Mouse (Mus musculus) liver, embryonic 11.5 days (tissue): Measurements from ENCODE around the gene Mc3r. TPM values are rescaled to one million over a fixed set of nuclear protein-coding genes. Genes with fewer than 3 reads are reported as not detected.

Experiments used
- ATAC-seq: fragments of 200-750 bp; cut with Nextera tagmentation; replicated peaks from 2 replicates; pipeline ENCODE4 v1.8.0; 2017; ENCODE audit warnings: moderate number of reproducible peaks, mild to moderate bottlenecking, moderate TSS enrichment, moderate library complexity; ENCODE audit not compliant: low FRiP score
- DNase-seq: peaks from one replicate; pipeline ENCODE4 v3.0.0-alpha.2; 2017; ENCODE audit warnings: low spot score
- H3K27ac ChIP-seq: fragments of 300-500 bp; sonication (generic); 2 replicates; pipeline ENCODE4 v1.5.1; 2014; ENCODE audit warnings: mild to moderate bottlenecking, low read depth, low read length, control low read depth
- H3K27me3 ChIP-seq: fragments of 300-500 bp; sonication (generic); replicated peaks from 2 replicates; pipeline ENCODE4 v1.6.1; 2014; ENCODE audit warnings: low read length, mixed read lengths; ENCODE audit not compliant: control insufficient read depth, insufficient read depth
- H3K36me3 ChIP-seq: fragments of 300-500 bp; sonication (generic); 2 replicates; pipeline ENCODE4 v1.6.1; 2014; ENCODE audit warnings: mild to moderate bottlenecking, low read length, moderate library complexity, mixed read lengths; ENCODE audit not compliant: control insufficient read depth, insufficient read depth
- H3K4me1 ChIP-seq: fragments of 300-500 bp; sonication (generic); replicated peaks from 2 replicates; pipeline ENCODE4 v1.6.1; 2014; ENCODE audit warnings: low read length, mixed read lengths; ENCODE audit not compliant: control insufficient read depth, insufficient read depth
- H3K4me2 ChIP-seq: fragments of 300-500 bp; sonication (generic); 2 replicates; pipeline ENCODE4 v1.6.1; 2014; ENCODE audit warnings: mild to moderate bottlenecking, control low read depth, moderate library complexity
- H3K4me3 ChIP-seq: fragments of 300-500 bp; sonication (generic); 2 replicates; pipeline ENCODE4 v1.5.1; 2014; ENCODE audit warnings: low read depth, low read length, control low read depth
- H3K9ac ChIP-seq: fragments of 300-500 bp; sonication (generic); 2 replicates; pipeline ENCODE4 v1.6.1; 2014; ENCODE audit warnings: low read depth, low read length, control low read depth
- H3K9me3 ChIP-seq: fragments of 300-500 bp; sonication (generic); 2 replicates; pipeline ENCODE4 v1.6.1; 2016; ENCODE audit warnings: low read length, inconsistent platforms, mixed read lengths; ENCODE audit not compliant: control insufficient read depth
- WGBS: fragments of 180-500 bp; shearing (Covaris S2); extraction: QIAGEN DNeasy Blood & Tissue Kit; methylation state at CpG from one replicate; pipeline ENCODE4 v1.1.7; 2014; 5-methylcytosine and 5-hydroxymethylcytosine counted together
- polyA plus RNA-seq: library from polyadenylated mRNA; unstranded; fragments of >200 nt; fragmentation: Nextera tagmentation; extraction: Ambion mirVana; gene quantifications from 2 replicates; pipeline ENCODE4 v1.2.1, GENCODE M21; 2014

Gene Mc3r
- polyA plus RNA-seq, 1 experiment from 2014 or later: 0.08 TPM

- Histone ChIP-seq H3K9ac (peak overlapping the region; percentile 55), H3K4me3 (no peak overlapping the region), H3K4me2 (peak overlapping the region; percentile 25), H3K9me3 (no peaks in the 10 kb centered on the region), H3K27ac (peak overlapping the region; percentile 90), H3K4me1 (peaks cover 24% of the 10 kb centered on the region), H3K27me3 (no peaks in the 10 kb centered on the region), H3K36me3 (no peaks in the 10 kb centered on the region)
- no peak for DNase-seq
- peak; percentile 53 for ATAC-seq
- 33% methylated on average over 11 of the region's 11 CpGs for WGBS
Observed at GRCm38 (mm10) chr2:172288965-172289364, 40.7 kb downstream of the Mc3r start.

- no peak overlapping the region for H3K4me3 ChIP-seq
- H3K9ac ChIP-seq: peak overlapping the region; percentile 55
- no peaks in the 10 kb centered on the region for H3K27me3 ChIP-seq
- no peaks in the 10 kb centered on the region for H3K36me3 ChIP-seq
- DNase-seq (no peak), ATAC-seq (peak; percentile 26; the same call in 1 of the 2 replicates)
- H3K9me3 ChIP-seq: no peaks in the 10 kb centered on the region
- WGBS: 33% methylated on average over 1 of the region's 1 CpGs
- peak overlapping the region; percentile 48 for H3K4me2 ChIP-seq
- H3K4me1 ChIP-seq: peaks cover 24% of the 10 kb centered on the region
- peak overlapping the region; percentile 90 for H3K27ac ChIP-seq
Observed at GRCm38 (mm10) chr2:172289632-172290031, 41.3 kb downstream of the Mc3r start.

DNA sequence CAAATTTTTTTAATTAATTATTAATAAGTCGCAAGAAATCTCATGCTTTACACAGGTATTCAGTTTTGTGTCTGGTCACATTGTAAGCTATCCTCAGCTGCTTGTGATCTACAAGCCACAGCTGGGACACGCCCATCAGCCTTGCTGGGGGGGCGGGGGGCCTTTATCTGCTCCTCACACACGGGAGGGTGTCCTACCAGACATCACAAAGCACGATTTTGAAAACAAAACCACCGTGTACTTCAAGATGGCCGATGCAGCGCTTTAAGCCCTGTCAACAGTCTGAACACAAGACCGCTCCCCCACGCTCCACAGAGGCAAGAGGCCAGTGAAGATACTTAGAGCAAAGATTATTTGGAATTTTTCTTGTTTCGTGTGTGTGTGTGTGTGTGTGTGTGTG lies 42.2 kb downstream of the Mc3r start:
- H3K4me3 ChIP-seq: peak overlapping the region; percentile 30
- ATAC-seq (peak; percentile 90), DNase-seq (peak; percentile 76)
- H3K9me3 ChIP-seq: no peaks in the 10 kb centered on the region
- H3K4me2 ChIP-seq: peak overlapping the region; percentile 60
- H3K27me3 ChIP-seq: no peaks in the 10 kb centered on the region
- WGBS: 43% methylated on average over 11 of the region's 11 CpGs
- no peaks in the 10 kb centered on the region for H3K36me3 ChIP-seq
- peaks cover 24% of the 10 kb centered on the region for H3K4me1 ChIP-seq
- peak overlapping the region; percentile 91 for H3K27ac ChIP-seq
- H3K9ac ChIP-seq: peak overlapping the region; percentile 50; the same call in 1 of the 2 replicates

DNA sequence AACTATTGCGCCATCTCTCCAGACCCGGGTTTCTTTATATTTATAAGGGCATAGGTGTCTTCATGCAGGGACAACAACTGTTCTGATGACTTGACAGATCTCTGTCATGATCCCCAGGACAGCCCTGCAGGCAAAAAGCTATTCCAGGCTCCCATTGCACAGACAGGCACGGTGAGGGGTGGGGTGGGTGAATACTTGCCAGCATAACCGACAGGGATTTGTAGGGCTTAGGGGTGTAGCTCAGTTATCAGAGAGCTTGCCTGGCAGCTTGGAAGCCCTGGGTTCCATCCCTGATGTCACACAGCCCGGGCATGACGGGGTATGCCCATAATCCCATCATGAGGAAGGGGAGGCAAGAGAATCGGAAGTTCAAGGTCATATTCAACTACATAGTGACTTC lies 42.7 kb downstream of the Mc3r start:
- ATAC-seq: peak; percentile 66
- H3K9ac ChIP-seq: peak overlapping the region; percentile 50
- peak overlapping the region; percentile 60 for H3K4me2 ChIP-seq

DNA sequence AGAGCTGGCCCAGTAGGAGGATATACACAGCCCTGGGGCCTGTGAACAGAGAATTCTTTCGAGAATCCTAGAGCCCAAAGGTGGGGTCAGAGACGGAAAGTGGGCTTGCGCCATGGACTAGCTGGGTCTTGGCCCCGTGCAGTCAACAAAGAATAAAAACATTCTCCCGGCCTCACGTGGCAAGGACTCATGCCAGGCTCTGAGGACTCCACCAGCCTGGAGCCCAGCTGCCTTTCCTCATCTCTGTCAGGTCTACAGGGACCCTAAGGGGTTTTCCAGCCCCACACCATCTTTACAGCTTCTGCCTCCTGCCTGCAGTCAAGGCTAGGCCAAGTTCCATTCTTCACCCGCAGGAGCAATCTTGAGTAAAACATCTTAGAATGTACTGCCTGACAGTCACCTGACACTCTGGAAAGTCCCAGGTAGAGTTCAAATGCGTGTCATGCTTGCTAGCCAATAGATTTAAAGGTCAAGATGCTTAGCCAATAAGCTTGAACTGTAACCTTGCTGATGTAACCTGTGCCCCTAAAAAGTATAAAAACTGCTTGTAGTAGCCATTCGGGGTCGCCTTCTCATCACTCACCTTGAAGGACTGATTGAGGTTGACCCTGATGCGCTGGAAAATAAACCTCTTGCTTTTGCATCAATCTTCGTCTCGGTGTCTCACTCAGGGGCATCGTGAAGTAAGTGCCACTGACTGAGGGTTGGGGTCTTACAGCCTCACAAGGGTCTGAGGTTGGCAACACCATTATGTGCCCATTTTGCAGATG lies 43.6 kb downstream of the Mc3r start:
- WGBS: 81% methylated on average over 14 of the region's 14 CpGs
- H3K4me1 ChIP-seq: peaks cover 24% of the 10 kb centered on the region

More for the DNA sequence above, 42.7 kb downstream of the Mc3r start:
- DNase-seq: no peak
- H3K4me3 ChIP-seq: peak overlapping the region; percentile 30
- no peaks in the 10 kb centered on the region for H3K9me3 ChIP-seq
- H3K4me1 ChIP-seq: peaks cover 24% of the 10 kb centered on the region
- 66% methylated on average over 7 of the region's 7 CpGs for WGBS
- H3K36me3 ChIP-seq: no peaks in the 10 kb centered on the region
- H3K27me3 ChIP-seq: no peaks in the 10 kb centered on the region
- H3K27ac ChIP-seq: peak overlapping the region; percentile 91

DNA sequence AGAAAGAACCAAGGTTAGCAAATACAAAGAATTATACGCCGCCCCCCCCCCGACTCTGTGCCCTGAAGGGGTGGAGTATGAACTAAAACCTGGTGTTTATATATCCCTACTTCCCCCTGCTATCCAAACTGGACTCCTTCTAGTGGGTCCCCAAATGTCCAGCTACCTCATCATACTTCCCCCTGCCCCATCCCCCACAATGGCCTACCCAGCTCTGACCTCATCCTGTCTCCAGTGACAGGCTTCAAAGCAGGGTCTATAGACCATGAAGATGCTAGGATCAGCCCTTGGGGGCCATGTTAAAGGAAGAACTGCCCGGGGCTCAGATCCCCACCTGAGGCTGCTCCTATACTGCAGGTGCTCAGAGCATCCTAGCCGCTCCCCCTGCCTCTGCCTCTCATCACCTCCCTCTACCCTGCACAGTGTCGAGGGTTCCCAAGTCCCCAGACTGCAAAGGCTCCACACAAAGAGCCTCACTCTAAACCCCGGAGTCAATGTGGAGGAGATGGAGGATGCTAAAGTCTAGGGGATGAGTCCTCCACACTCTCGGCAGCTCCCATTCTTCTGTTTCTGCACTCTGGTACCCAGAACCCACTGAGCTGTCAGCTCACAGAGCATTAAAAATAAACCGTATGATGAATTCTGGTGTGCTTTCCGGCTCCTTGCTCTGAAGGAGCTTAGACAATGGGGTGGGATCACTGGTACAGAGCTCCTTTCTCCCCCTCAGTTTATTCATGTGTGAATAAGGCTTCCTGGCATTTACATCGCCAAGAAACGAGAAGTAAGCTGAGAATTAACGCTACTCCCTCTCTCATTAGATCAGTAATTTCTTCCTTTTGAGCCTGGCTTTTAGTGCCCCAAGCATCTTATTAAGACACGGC lies 44.5 kb downstream of the Mc3r start:
- H3K9ac ChIP-seq: no peak overlapping the region
- no peak overlapping the region for H3K4me3 ChIP-seq
- H3K36me3 ChIP-seq: no peaks in the 10 kb centered on the region
- H3K4me1 ChIP-seq: peaks cover 27% of the 10 kb centered on the region
- ATAC-seq: no peak
- no peak overlapping the region for H3K27ac ChIP-seq
- DNase-seq: no peak
- WGBS: 82% methylated on average over 14 of the region's 14 CpGs
- H3K4me2 ChIP-seq: no peak overlapping the region
- H3K9me3 ChIP-seq: no peaks in the 10 kb centered on the region
- H3K27me3 ChIP-seq: no peaks in the 10 kb centered on the region

More for the DNA sequence above, 43.6 kb downstream of the Mc3r start:
- ATAC-seq (no peak), DNase-seq (no peak)
- Histone ChIP-seq H3K36me3 (no peaks in the 10 kb centered on the region), H3K4me2 (peak overlapping the region; percentile 60; the same call in 1 of the 2 replicates), H3K27me3 (no peaks in the 10 kb centered on the region), H3K27ac (peak overlapping the region; percentile 91; the same call in 1 of the 2 replicates), H3K9me3 (no peaks in the 10 kb centered on the region), H3K4me3 (no peak overlapping the region), H3K9ac (peak overlapping the region; percentile 50; the same call in 1 of the 2 replicates)

DNA sequence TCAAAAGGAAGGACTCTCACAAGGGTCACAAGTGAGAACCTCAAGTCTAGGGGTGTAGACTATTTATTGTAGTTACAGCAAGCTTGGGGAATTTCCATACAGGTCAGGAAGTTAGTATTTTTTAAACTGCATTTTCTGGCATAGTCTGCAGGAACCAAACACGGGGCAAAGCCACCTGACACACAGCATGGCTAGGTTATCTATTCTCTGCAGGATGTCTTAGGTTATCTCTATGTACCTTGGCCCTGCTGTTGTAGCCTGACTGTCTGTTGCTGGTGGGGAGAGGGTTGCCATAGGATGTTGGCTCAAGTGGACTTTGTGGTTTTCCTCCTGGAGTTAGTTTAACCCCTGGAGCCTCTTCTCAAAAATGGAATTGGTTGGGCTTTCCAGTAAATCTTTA lies 49.8 kb downstream of the Mc3r start:
- 17% methylated on average over 1 of the region's 1 CpGs for WGBS
- Histone ChIP-seq H3K27ac (peak overlapping the region; percentile 51), H3K4me1 (peaks cover 22% of the 10 kb centered on the region), H3K9ac (no peak overlapping the region; the same call in 1 of the 2 replicates), H3K4me3 (no peak overlapping the region), H3K9me3 (no peaks in the 10 kb centered on the region), H3K4me2 (peak overlapping the region; percentile 28), H3K36me3 (no peaks in the 10 kb centered on the region), H3K27me3 (no peaks in the 10 kb centered on the region)
- DNase-seq (no peak), ATAC-seq (peak; percentile 93)

GRCm38 (mm10) chr2:172298542-172298941 lies 50.2 kb downstream of the Mc3r start:
- H3K27me3 ChIP-seq: no peaks in the 10 kb centered on the region
- no peak overlapping the region for H3K4me3 ChIP-seq
- DNase-seq (no peak), ATAC-seq (peak; percentile 40)
- H3K9me3 ChIP-seq: no peaks in the 10 kb centered on the region
- no peaks in the 10 kb centered on the region for H3K36me3 ChIP-seq
- 15% methylated on average over 1 of the region's 1 CpGs for WGBS
- peak overlapping the region; percentile 51 for H3K27ac ChIP-seq
- H3K4me2 ChIP-seq: peak overlapping the region; percentile 28
- no peak overlapping the region; the same call in 1 of the 2 replicates for H3K9ac ChIP-seq
- peaks cover 22% of the 10 kb centered on the region for H3K4me1 ChIP-seq
